Mouse (Mus musculus): ENCODE results near the gene Plcb2. TPM values are rescaled to one million over a fixed set of nuclear protein-coding genes. Genes with fewer than 3 reads are reported as not detected.

The Plcb2 gene
- total RNA-seq, 2 experiments from 2014 or later, result 1.8 to 3.0 TPM

Other genes starting within 250 kb of the Plcb2 start
- gene Srp14, start 248.7 kb downstream of the Plcb2 start, total RNA-seq (2021), result 100 to 1,000 TPM; 139 to 146 TPM
- 10 to 100 TPM; 18.6 to 23.1 TPM for gene Bmf, start 178.8 kb downstream of the Plcb2 start, total RNA-seq (2021)
- gene Bub1b, start 130.2 kb downstream of the Plcb2 start, total RNA-seq (2021), result 10 to 100 TPM; 21.6 to 27.2 TPM
- 10 to 100 TPM in 1 of 2 experiments, 1 to 10 TPM in 1; 8.0 to 13.6 TPM for gene Pak6, start 65.1 kb downstream of the Plcb2 start, total RNA-seq (2021)
- gene Ankrd63, start 24.5 kb downstream of the Plcb2 start, total RNA-seq (2021), result under 1 TPM; 0.09 to 0.15 TPM
- gene Inafm2, start 17.3 kb upstream of the Plcb2 start, total RNA-seq (2021), result 10 to 100 TPM; 27.3 to 27.9 TPM
- 1 to 10 TPM; 3.2 to 5.5 TPM for gene Ccdc9b, start 34.2 kb upstream of the Plcb2 start, total RNA-seq (2021)
- not detected for gene Phgr1, start 44.3 kb upstream of the Plcb2 start, total RNA-seq (2021)
- gene Disp2, start 51.3 kb upstream of the Plcb2 start, total RNA-seq (2021), result 10 to 100 TPM; 22.0 to 26.2 TPM
- 10 to 100 TPM; 18.2 to 19.1 TPM for gene Knstrn, start 85.6 kb upstream of the Plcb2 start, total RNA-seq (2021)
- gene Ivd, start 133.5 kb upstream of the Plcb2 start, total RNA-seq (2021), result 100 to 1,000 TPM; 157 to 177 TPM
- 10 to 100 TPM; 30.1 to 37.9 TPM for gene Bahd1, start 171.9 kb upstream of the Plcb2 start, total RNA-seq (2021)
- gene Chst14, start 198.1 kb upstream of the Plcb2 start, total RNA-seq (2021), result 10 to 100 TPM; 11.2 to 15.0 TPM

Measured in adrenal gland, postnatal 10 days (tissue).